8 mouse cellular contexts compared by ENCODE assay signal in the genomic region with DNA sequence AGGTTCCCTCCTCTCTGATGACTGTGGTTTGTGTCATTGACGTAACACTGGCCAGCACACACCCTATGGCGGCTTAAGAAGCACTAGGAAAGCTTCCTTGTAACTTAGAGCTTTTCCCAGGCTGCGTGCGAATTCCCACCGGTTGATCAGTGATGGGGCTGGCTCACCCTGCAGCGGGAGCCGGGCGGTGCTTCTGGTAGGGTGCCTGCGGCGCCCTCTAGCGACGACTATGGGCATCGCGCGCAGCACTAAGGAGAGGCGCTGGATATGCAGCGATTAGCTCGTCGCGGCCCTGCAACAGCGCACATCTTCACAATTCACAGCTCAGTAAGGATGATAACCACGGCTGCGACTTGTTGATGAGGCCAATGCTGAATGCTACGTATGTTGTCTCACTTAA. TPM values are rescaled to one million over a fixed set of nuclear protein-coding genes. Genes with fewer than 3 reads are reported as not detected.
DNase-seq lines count a peak whose midpoint lies in the region; ATAC-seq lines count a peak whose summit lies in the region.

No protein-coding gene starts in this region.

- H3K27ac ChIP-seq in hindbrain, embryonic 16.5 days (ENCODE audit: low read depth, low read length): no peak overlapping the region

- peak overlapping the region; percentile 46 for H3K4me2 ChIP-seq in hindbrain, embryonic 16.5 days (ENCODE audit: low read length)

- H3K9me3 ChIP-seq in hindbrain, embryonic 16.5 days (ENCODE audit: control insufficient read depth, low read length): no peaks in the 10 kb centered on the region

- peak overlapping the region; percentile 18 for H3K4me3 ChIP-seq in hindbrain, embryonic 16.5 days (ENCODE audit: low read length)

- peak overlapping the region; percentile 53 for H3K9ac ChIP-seq in hindbrain, embryonic 16.5 days (ENCODE audit: low read depth, low read length)

- peak; percentile 79 for DNase-seq in adrenal gland, postnatal 10 days
- DNase-seq in cerebellum, postnatal 14 days: peak; percentile 95 to 97
- DNase-seq in frontal cortex, postnatal 10 days (ENCODE audit: low spot score in 2 of 2): peak; percentile 71 to 86
- DNase-seq in layer of hippocampus, postnatal 25 days (ENCODE audit: extremely low spot score in 1 of 2, low spot score in 1 of 2): peak; percentile 75 to 94
- peak; percentile 67 to 77 for DNase-seq in lung, postnatal 4 days
- DNase-seq in right cerebral cortex, postnatal 25 days: peak; percentile 89
- no peak for DNase-seq in adipocyte (ENCODE audit: low spot score)

- H3K27me3 ChIP-seq in hindbrain, embryonic 16.5 days (replicated peaks; ENCODE audit: control insufficient read depth, insufficient read depth, low read length): no peaks in the 10 kb centered on the region

- WGBS in hindbrain, embryonic 16.5 days: 2% methylated on average over 24 of the region's 24 CpGs

- ATAC-seq in hindbrain, embryonic 16.5 days: peak; percentile 66

- H3K36me3 ChIP-seq in hindbrain, embryonic 16.5 days (ENCODE audit: control insufficient read depth, insufficient read depth, low read length): no peaks in the 10 kb centered on the region

- peaks cover 15% of the 10 kb centered on the region for H3K4me1 ChIP-seq in hindbrain, embryonic 16.5 days (ENCODE audit: control insufficient read depth, insufficient read depth, low read depth, low read length)

RNA-seq across cellular contexts. Expression of a gene that starts 3.4 kb away (rescaled TPM):
- 10 to 100 TPM in 1 of 2 experiments, 1 to 10 TPM in 1; 9.0 to 10.5 TPM for total RNA-seq in adrenal gland, postnatal 10 days (2021)
- 19.4 and 23.0 TPM in 2 replicates for polyA plus RNA-seq in hindbrain, embryonic 16.5 days (2015; fragmentation: Nextera tagmentation; extraction: Ambion mirVana)
- 10 to 100 TPM; 71.0 to 83.1 TPM for total RNA-seq in layer of hippocampus, postnatal 25 days (2021)

RNA-seq across cellular contexts. Expression of a gene that starts 43.1 kb away (rescaled TPM):
- total RNA-seq in adrenal gland, postnatal 10 days (2021): not detected
- polyA plus RNA-seq in hindbrain, embryonic 16.5 days (2015; fragmentation: Nextera tagmentation; extraction: Ambion mirVana): not detected in 2 replicates
- total RNA-seq in layer of hippocampus, postnatal 25 days (2021): not detected

Comparison
In these comparisons a context has a peak if more than half of its experiments do, and no peak if none do; other contexts are left out.
1. RNA of a gene that starts 3.4 kb away (total RNA-seq): 71.0 to 83.1 TPM in layer of hippocampus, postnatal 25 days; 9.0 to 10.5 TPM in adrenal gland, postnatal 10 days; every median in the first group is over 4 times any median in the second.